Mouse (Mus musculus): ENCODE results near the gene Palm2.

GRCm38 (mm10) chr4:57751054-57751453 lies 317.0 kb downstream of the Palm2 start:
- TF ChIP-seq CTCF (IDR thresholded peaks at IDR 0.05; ENCODE audit: borderline replicate concordance, extremely low read depth, insufficient read depth, insufficient read length) (no peak), POLR2A (IDR thresholded peaks at IDR 0.05; ENCODE audit: borderline replicate concordance, extremely low read depth, insufficient read depth, insufficient read length, poor library complexity, severe bottlenecking) (no peak)

Data from brain, embryonic 14.5 days (tissue).